Mouse (Mus musculus) midbrain, embryonic 12.5 days (tissue): ENCODE data around the gene Atp11a. TPM values are rescaled to one million over a fixed set of nuclear protein-coding genes. Genes with fewer than 3 reads are reported as not detected.

Experiments used
- ATAC-seq: fragments of 200-750 bp; cut with Nextera tagmentation; 2 replicates; pipeline ENCODE4 v1.8.0; 2017; ENCODE audit warnings: low read depth, moderate TSS enrichment, moderate library complexity; ENCODE audit not compliant: low FRiP score
- H3K27ac ChIP-seq: fragments of 300-500 bp; sonication (generic); replicated peaks from 2 replicates; pipeline ENCODE4 v1.5.1; 2016; ENCODE audit warnings: mild to moderate bottlenecking
- H3K27me3 ChIP-seq: fragments of 300-500 bp; sonication (generic); 2 replicates; pipeline ENCODE4 v1.6.1; 2016; ENCODE audit warnings: mild to moderate bottlenecking
- H3K36me3 ChIP-seq: fragments of 300-500 bp; sonication (generic); 2 replicates; pipeline ENCODE4 v1.6.1; 2016
- H3K4me1 ChIP-seq: fragments of 300-500 bp; sonication (generic); 2 replicates; pipeline ENCODE4 v1.6.1; 2016
- H3K4me2 ChIP-seq: fragments of 300-500 bp; sonication (generic); replicated peaks from 2 replicates; pipeline ENCODE4 v1.6.1; 2016; ENCODE audit warnings: mild to moderate bottlenecking, moderate library complexity
- H3K4me3 ChIP-seq: fragments of 300-500 bp; sonication (generic); 2 replicates; pipeline ENCODE4 v1.5.1; 2016; ENCODE audit warnings: mild to moderate bottlenecking
- H3K9ac ChIP-seq: fragments of 300-500 bp; sonication (generic); replicated peaks from 2 replicates; pipeline ENCODE4 v1.6.1; 2016; ENCODE audit warnings: mild to moderate bottlenecking, moderate library complexity
- H3K9me3 ChIP-seq: fragments of 300-500 bp; sonication (generic); 2 replicates; pipeline ENCODE4 v1.6.1; 2016; ENCODE audit warnings: mild to moderate bottlenecking
- WGBS: fragments of 180-500 bp; shearing (Covaris S2); methylation state at CpG from one replicate; pipeline ENCODE4 v1.1.7; 2016; 5-methylcytosine and 5-hydroxymethylcytosine counted together
- polyA plus RNA-seq: library from polyadenylated mRNA; unstranded; fragments of >200 nt; fragmentation: Nextera tagmentation; extraction: Ambion mirVana; gene quantifications from 2 replicates; pipeline ENCODE4 v1.2.1, GENCODE M21; 2016

The Atp11a gene
- polyA plus RNA-seq, 1 experiment from 2014 or later = 16.5 TPM

DNA sequence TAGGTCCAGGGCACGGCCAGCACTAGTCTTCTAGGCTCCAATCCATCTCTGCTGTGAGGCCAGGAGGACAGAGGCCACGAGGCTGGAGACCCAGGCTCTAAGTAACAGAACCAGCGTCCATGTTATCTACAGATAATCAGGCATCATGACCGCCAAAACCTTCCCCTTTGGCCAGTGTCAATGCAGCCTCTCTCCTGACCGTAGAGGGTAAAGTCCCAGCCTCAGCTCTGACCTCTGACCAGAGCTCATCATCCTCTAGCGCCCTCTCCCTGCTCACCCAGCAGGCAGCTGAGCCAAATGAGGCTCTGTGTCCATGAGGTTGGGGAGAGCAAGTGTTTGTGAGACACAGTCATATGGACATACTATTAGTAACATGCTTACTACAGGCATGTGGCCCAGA, 42.3 kb downstream of the Atp11a start:
- H3K4me2 ChIP-seq = no peak overlapping the region
- no peak overlapping the region for H3K27ac ChIP-seq
- peaks cover 12% of the 10 kb centered on the region for H3K4me1 ChIP-seq
- no peak overlapping the region for H3K4me3 ChIP-seq
- H3K9ac ChIP-seq = no peak overlapping the region
- no peaks in the 10 kb centered on the region for H3K36me3 ChIP-seq
- ATAC-seq = no peak
- no peaks in the 10 kb centered on the region for H3K9me3 ChIP-seq
- H3K27me3 ChIP-seq = no peaks in the 10 kb centered on the region
- 71% methylated on average over 6 of the region's 6 CpGs for WGBS

DNA sequence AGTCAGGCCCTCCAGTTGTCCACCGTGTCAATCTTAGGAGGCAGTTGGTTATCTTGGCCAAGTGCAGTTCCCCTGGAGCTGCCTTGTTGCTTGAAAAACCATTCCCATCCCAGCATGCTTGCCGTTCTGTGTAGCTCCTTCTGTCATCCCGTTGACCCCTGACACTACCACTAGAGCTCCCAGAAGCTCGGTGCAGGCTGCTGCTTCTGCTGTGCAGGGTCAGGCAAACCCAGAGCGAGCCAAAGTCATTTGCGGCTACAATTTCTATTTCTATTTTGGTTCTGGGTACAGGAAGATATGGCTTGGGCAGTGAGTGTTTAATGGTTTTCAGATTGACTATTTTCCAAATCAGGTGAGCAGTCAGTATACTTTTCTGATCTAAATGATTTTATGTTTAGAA, 43.0 kb downstream of the Atp11a start:
- Histone ChIP-seq H3K36me3 (no peaks in the 10 kb centered on the region), H3K9ac (no peak overlapping the region), H3K4me1 (peaks cover 12% of the 10 kb centered on the region), H3K4me3 (no peak overlapping the region), H3K27me3 (no peaks in the 10 kb centered on the region), H3K4me2 (no peak overlapping the region), H3K27ac (no peak overlapping the region), H3K9me3 (no peaks in the 10 kb centered on the region)
- 56% methylated on average over 6 of the region's 6 CpGs for WGBS
- ATAC-seq = no peak

DNA sequence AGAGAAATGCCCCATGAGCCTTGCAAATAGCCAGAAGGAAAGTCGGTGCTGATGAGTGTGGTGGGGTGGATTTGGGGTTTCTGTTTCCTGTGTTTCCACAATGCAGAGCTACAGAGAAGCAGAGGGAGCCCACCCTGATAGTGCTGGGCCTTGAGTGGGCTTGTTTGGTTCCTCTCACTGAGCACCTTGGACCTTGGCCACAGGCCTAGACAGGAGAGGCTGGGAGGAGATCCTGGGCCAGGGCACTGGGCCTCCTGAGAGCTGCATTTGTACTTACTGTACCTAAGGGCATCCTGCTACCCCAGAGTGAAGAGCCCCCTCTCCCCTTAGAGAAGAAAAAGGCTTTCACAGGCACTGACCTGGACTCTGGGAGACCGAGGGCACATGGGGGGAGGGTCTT, 43.4 kb downstream of the Atp11a start:
- Histone ChIP-seq H3K9me3 (no peaks in the 10 kb centered on the region), H3K27me3 (no peaks in the 10 kb centered on the region), H3K4me1 (peaks cover 12% of the 10 kb centered on the region), H3K36me3 (no peaks in the 10 kb centered on the region), H3K4me3 (no peak overlapping the region), H3K9ac (no peak overlapping the region), H3K27ac (no peak overlapping the region), H3K4me2 (no peak overlapping the region)
- ATAC-seq = no peak
- 72% methylated on average over 2 of the region's 2 CpGs for WGBS

DNA sequence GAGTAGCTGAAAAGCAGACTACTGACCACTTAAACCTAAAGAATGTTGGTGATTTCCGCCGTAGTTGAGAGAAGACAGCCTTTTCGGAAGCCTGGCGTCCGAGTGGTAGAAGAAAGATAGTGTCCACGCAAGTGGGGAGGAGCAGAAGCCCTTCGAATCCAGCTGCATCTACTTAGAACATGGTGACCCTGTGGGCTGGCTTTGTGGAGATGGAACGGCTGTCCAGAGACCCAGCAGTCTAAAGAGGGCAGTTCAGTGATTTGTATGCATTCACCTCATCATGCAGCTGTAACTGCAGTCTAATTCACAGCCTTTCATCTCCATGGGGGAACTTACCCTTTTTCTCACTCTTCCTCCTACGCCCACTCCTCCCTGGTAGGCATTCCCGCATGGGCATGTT, 44.8 kb downstream of the Atp11a start:
- Histone ChIP-seq H3K36me3 (no peaks in the 10 kb centered on the region), H3K4me1 (peaks cover 17% of the 10 kb centered on the region), H3K4me3 (no peak overlapping the region), H3K9ac (no peak overlapping the region), H3K4me2 (no peak overlapping the region), H3K9me3 (no peaks in the 10 kb centered on the region), H3K27me3 (no peaks in the 10 kb centered on the region), H3K27ac (no peak overlapping the region)
- ATAC-seq = no peak
- 80% methylated on average over 10 of the region's 10 CpGs for WGBS

DNA sequence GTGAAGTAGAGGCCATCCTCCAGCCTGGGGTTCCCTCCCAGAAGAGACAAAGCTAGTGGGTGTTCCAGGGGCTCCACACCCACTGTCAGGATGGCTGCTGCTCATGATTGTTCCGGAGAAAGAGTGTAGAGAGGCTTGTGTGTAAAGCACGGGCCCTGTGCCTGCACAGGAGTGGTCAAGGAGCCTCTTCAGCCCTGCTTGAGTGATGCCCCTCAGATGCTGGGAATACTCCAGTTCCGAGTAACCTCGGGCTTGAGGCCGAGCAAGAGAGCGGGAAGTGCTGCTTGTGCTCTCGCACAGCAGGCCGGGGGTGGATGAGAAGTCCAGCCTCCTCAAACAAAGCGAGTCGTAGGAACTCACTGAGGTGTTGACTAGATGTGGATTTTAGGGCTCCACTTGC, 46.3 kb downstream of the Atp11a start:
- no peak overlapping the region for H3K27ac ChIP-seq
- ATAC-seq = no peak
- no peaks in the 10 kb centered on the region for H3K27me3 ChIP-seq
- H3K4me1 ChIP-seq = peaks cover 17% of the 10 kb centered on the region
- no peaks in the 10 kb centered on the region for H3K9me3 ChIP-seq
- WGBS = 84% methylated on average over 10 of the region's 10 CpGs
- no peak overlapping the region for H3K4me2 ChIP-seq
- no peak overlapping the region for H3K9ac ChIP-seq
- no peak overlapping the region for H3K4me3 ChIP-seq
- H3K36me3 ChIP-seq = no peaks in the 10 kb centered on the region

DNA sequence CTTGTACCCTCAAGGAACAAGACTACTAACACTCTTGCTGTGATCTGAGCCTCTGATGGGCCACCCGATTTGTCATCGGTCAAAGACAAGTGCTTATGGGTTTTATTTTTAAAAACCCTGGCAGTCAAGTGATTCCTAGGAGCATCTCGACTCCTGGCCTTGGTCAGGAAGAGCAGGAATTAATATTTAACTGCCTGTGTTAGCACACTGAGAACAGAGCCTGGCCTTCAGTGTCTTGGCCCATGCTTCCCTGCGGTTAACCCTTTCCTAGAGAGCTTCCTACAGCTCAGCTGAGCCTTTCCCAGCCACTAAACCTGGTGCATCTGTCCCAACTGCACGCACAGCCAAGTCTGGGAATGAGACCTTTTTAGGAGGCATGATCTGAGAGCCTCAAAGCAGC, 48.1 kb downstream of the Atp11a start:
- Histone ChIP-seq H3K4me1 (peaks cover 9% of the 10 kb centered on the region; the same call in 1 of the 2 replicates), H3K36me3 (no peaks in the 10 kb centered on the region), H3K9me3 (no peaks in the 10 kb centered on the region), H3K27me3 (no peaks in the 10 kb centered on the region), H3K27ac (no peak overlapping the region), H3K4me2 (no peak overlapping the region), H3K4me3 (no peak overlapping the region), H3K9ac (no peak overlapping the region)
- WGBS = 81% methylated on average over 5 of the region's 5 CpGs
- ATAC-seq = no peak

DNA sequence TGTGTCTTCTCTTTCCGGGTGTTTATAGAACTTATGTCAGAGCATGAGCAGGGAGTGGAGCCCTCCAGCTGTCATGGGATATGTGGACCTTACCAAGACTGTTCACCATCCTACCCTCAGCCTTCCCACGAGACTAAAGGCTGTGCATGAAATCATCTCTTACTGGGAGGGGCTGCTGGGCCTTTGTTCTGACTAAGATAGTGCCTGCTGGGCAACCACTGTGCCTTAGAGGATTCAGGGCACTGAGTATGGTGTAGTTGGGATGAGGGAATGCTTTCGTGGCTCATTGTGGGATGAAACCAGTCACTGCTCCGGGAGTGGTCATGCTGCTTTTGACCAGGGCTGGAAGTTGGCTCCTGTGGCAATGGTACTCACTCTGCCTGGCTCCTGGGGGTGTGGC, 48.8 kb downstream of the Atp11a start:
- Histone ChIP-seq H3K4me2 (no peak overlapping the region), H3K36me3 (no peaks in the 10 kb centered on the region), H3K27ac (no peak overlapping the region; the same call in 1 of the 2 replicates), H3K9ac (no peak overlapping the region; the same call in 1 of the 2 replicates), H3K27me3 (no peaks in the 10 kb centered on the region), H3K9me3 (no peaks in the 10 kb centered on the region), H3K4me1 (peaks cover 9% of the 10 kb centered on the region; the same call in 1 of the 2 replicates), H3K4me3 (no peak overlapping the region)
- ATAC-seq = no peak
- 63% methylated on average over 4 of the region's 4 CpGs for WGBS

DNA sequence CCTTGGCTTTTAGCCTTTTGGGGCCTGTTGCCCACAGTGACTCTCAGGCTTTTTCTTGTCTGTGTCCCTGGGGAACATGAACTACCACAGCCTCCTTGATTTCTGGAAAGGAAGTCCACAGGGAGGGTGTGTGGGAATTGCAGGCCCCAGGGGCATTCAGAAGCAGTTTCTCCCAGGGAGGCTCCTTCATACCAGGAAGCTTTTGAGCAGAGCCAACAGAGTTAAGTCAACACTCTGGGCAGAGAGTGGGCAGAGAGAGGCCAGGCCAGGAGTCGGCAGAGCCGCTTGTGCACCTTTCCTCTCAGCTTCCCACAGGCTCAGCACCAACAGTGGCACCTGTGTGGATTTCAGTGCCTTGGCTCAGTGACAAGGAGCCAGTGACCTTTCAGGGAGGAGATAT, 51.2 kb downstream of the Atp11a start:
- Histone ChIP-seq H3K9me3 (no peaks in the 10 kb centered on the region), H3K36me3 (peaks cover 4% of the 10 kb centered on the region; the same call in 1 of the 2 replicates), H3K4me1 (peaks cover 7% of the 10 kb centered on the region; the same call in 1 of the 2 replicates), H3K4me2 (no peak overlapping the region), H3K9ac (no peak overlapping the region), H3K27ac (no peak overlapping the region), H3K4me3 (no peak overlapping the region), H3K27me3 (no peaks in the 10 kb centered on the region)
- 92% methylated on average over 2 of the region's 2 CpGs for WGBS
- no peak for ATAC-seq

DNA sequence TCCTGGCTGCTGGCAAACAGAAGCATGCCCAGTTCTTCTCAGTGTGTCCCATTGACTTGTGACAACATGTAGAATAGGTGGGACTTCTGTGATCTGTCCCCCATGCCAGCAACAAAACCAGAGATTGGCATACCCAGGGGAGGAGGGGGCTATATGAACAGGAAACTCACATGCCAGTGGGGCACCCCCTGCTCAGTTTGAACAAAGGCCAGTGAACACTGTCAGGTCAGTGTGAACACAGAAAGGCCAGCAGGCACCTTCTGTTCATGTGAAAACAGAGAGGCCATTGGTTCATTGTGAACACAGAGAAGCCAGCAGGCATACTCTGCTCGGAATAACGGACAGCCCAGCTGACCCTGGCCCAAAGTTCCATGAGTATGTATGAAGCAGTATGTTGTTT, 52.7 kb downstream of the Atp11a start:
- no peak overlapping the region for H3K9ac ChIP-seq
- no peak overlapping the region for H3K4me2 ChIP-seq
- H3K9me3 ChIP-seq = no peaks in the 10 kb centered on the region
- no peaks in the 10 kb centered on the region for H3K27me3 ChIP-seq
- 0 out of 2 replicates have a peak overlapping the region, but pooled peaks have one; percentile 15 for H3K27ac ChIP-seq
- peaks cover 7% of the 10 kb centered on the region; the same call in 1 of the 2 replicates for H3K4me1 ChIP-seq
- 65% methylated on average over 2 of the region's 2 CpGs for WGBS
- peaks cover 6% of the 10 kb centered on the region; the same call in 1 of the 2 replicates for H3K36me3 ChIP-seq
- no peak for ATAC-seq
- H3K4me3 ChIP-seq = no peak overlapping the region

DNA sequence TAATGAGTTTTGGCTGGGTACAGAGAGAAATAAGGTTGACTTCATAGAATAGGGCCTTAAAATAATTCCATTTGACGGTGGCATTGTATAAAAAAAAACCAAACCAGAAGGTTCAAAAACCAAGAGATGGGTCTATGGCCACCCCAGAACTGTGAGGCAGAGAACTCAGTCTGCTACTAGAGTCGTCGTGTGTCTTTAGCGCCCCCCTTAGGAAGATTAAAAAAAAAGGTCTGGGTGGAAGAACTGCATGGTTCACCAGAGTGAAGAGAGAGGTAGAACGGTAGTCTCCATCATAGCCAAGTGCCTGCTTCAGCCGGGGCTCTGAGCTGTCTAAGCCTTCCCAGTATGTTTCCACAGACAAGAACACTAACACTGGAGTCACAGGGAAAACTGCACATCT, 54.4 kb downstream of the Atp11a start:
- H3K4me3 ChIP-seq = no peak overlapping the region
- 0 out of 2 replicates have a peak, but pooled peaks cover 3% of the 10 kb centered on the region for H3K4me1 ChIP-seq
- H3K27ac ChIP-seq = no peak overlapping the region
- no peak for ATAC-seq
- H3K9me3 ChIP-seq = no peaks in the 10 kb centered on the region
- no peak overlapping the region for H3K9ac ChIP-seq
- H3K4me2 ChIP-seq = no peak overlapping the region
- H3K36me3 ChIP-seq = peaks cover 6% of the 10 kb centered on the region; the same call in 1 of the 2 replicates
- H3K27me3 ChIP-seq = no peaks in the 10 kb centered on the region
- WGBS = 48% methylated on average over 6 of the region's 6 CpGs

DNA sequence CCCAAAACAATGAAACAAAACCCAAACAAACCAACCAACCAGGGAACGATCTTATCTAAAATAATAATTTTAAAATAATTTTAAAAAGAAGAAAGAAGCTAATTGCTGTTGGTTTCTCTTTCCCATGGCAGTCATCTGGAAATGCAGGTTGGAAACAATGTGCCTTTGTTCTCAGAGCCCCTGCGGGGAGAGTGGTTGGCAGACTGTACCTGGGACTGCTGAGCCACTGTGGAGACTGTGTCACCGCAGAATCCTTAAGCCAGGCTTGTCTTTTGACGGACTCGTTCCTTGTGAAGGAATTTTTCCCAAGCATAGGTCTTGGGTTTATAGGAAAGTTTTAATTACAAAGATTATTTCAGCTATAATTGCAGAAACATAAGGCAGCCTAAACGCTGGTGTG, 59.6 kb downstream of the Atp11a start:
- Histone ChIP-seq H3K4me2 (no peak overlapping the region), H3K36me3 (peaks cover 15% of the 10 kb centered on the region; the same call in 1 of the 2 replicates), H3K4me3 (no peak overlapping the region), H3K27ac (no peak overlapping the region), H3K9ac (no peak overlapping the region), H3K27me3 (no peaks in the 10 kb centered on the region), H3K9me3 (no peaks in the 10 kb centered on the region), H3K4me1 (no peaks in the 10 kb centered on the region)
- 77% methylated on average over 6 of the region's 6 CpGs for WGBS
- ATAC-seq = no peak

DNA sequence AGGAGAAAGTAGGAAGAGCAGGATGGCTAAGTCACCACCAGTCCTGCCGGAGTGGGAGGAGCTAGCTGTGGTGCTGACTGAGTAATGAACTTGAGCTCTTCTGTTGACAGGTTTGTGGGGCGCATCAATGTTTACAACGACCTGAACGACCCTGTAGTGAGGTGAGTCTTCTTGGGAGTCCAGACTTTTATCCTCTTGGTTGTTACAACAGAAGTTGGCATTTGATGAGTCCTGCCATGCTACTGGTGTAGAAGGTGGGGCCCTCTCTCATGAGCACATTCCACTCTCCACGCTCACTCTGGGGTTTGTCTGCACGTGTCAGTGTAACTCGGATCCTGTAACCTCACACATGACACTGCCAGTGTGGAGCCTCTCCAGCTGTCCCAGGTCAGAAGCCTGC, 66.1 kb downstream of the Atp11a start:
- H3K9ac ChIP-seq = no peak overlapping the region
- H3K27ac ChIP-seq = no peak overlapping the region
- WGBS = 85% methylated on average over 7 of the region's 7 CpGs
- no peaks in the 10 kb centered on the region for H3K9me3 ChIP-seq
- no peak overlapping the region for H3K4me3 ChIP-seq
- H3K36me3 ChIP-seq = peaks cover 46% of the 10 kb centered on the region
- ATAC-seq = no peak
- H3K27me3 ChIP-seq = no peaks in the 10 kb centered on the region
- no peaks in the 10 kb centered on the region for H3K4me1 ChIP-seq
- H3K4me2 ChIP-seq = no peak overlapping the region

DNA sequence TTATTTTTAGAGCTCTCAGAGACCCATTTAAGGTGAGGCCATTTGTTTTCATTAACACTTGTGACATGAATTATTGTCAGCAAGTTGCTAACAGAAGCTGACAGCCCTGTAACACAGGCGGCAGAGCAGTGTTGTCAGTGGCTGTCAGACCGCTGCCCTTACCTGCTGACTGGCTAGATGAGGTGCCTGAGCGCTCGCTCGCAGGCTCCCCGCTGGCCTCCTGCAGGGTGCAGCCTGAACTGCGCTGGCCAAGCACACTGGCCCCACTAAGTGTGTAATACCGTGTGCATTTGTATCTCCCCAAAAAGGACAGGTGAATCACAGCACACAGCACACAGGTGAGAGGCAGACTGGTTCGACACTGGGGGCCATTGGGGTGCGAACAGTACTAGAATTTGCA, 67.7 kb downstream of the Atp11a start:
- H3K4me3 ChIP-seq = no peak overlapping the region
- no peaks in the 10 kb centered on the region for H3K4me1 ChIP-seq
- ATAC-seq = no peak
- 69% methylated on average over 10 of the region's 10 CpGs for WGBS
- H3K36me3 ChIP-seq = peaks cover 53% of the 10 kb centered on the region
- H3K27ac ChIP-seq = no peak overlapping the region
- H3K9ac ChIP-seq = no peak overlapping the region
- H3K27me3 ChIP-seq = no peaks in the 10 kb centered on the region
- H3K9me3 ChIP-seq = no peaks in the 10 kb centered on the region
- H3K4me2 ChIP-seq = no peak overlapping the region
